In genomic region chr6:67034331-67035130, GRCm38 (mm10) we compare ENCODE assay signal across 9 mouse cellular contexts. TPM values are rescaled to one million over a fixed set of nuclear protein-coding genes. Genes with fewer than 3 reads are reported as not detected.
DNase-seq lines count a peak whose midpoint lies in the region; ATAC-seq lines count a peak whose summit lies in the region.
"Had no signal": no experiment of that assay in that cellular context is flagged by ENCODE, and none has a peak within 500 bp of the region (broad histone marks: within the 10 kb centered on the region; RNA-seq: fewer than 3 reads in every experiment).

No protein-coding gene starts in this region.

- WGBS in kidney, embryonic 16.5 days = 57% methylated on average over 7 of the region's 7 CpGs
- 28% methylated on average over 7 of the region's 7 CpGs for WGBS in liver, embryonic 11.5 days
- 52% methylated on average over 7 of the region's 7 CpGs for WGBS in neural tube, embryonic 15.5 days

- peaks cover 23% of the 10 kb centered on the region; the same call in 1 of the 2 replicates for H3K4me1 ChIP-seq in kidney, embryonic 16.5 days (ENCODE audit: insufficient read depth, low read length)
- H3K4me1 ChIP-seq in liver, embryonic 11.5 days (replicated peaks; ENCODE audit: control insufficient read depth, insufficient read depth, low read length) = peaks cover 17% of the 10 kb centered on the region
- H3K4me1 ChIP-seq in neural tube, embryonic 15.5 days = peaks cover 25% of the 10 kb centered on the region

- H3K27me3 ChIP-seq in kidney, embryonic 16.5 days (ENCODE audit: insufficient read depth, low read length) = no peaks in the 10 kb centered on the region
- no peaks in the 10 kb centered on the region for H3K27me3 ChIP-seq in liver, embryonic 11.5 days (replicated peaks; ENCODE audit: control insufficient read depth, insufficient read depth, low read length)
- no peaks in the 10 kb centered on the region for H3K27me3 ChIP-seq in neural tube, embryonic 15.5 days (replicated peaks)

- peak overlapping the region; percentile 41 for H3K9ac ChIP-seq in kidney, embryonic 16.5 days (replicated peaks; ENCODE audit: low read length)
- peak overlapping the region; percentile 67 for H3K9ac ChIP-seq in liver, embryonic 11.5 days (ENCODE audit: low read depth, low read length)
- H3K9ac ChIP-seq in neural tube, embryonic 15.5 days (replicated peaks) = no peak overlapping the region

- no peak for DNase-seq in kidney, postnatal 10 days
- DNase-seq in liver, embryonic 11.5 days (ENCODE audit: low spot score) = no peak
- DNase-seq in adrenal gland, postnatal 4 days (ENCODE audit: low spot score in 2 of 2) = no peak
- DNase-seq in cerebellum, postnatal 10 days = no peak
- DNase-seq: cerebellum, adult 9-10 months had no signal

- H3K27ac ChIP-seq in kidney, embryonic 16.5 days (ENCODE audit: low read length) = no peak overlapping the region
- H3K27ac ChIP-seq in liver, embryonic 11.5 days (ENCODE audit: low read depth, low read length) = peak overlapping the region; percentile 96
- H3K27ac ChIP-seq in neural tube, embryonic 15.5 days (replicated peaks) = no peak overlapping the region

- H3K36me3 ChIP-seq in kidney, embryonic 16.5 days (ENCODE audit: insufficient read depth, low read length) = no peaks in the 10 kb centered on the region
- H3K36me3 ChIP-seq in liver, embryonic 11.5 days (ENCODE audit: control insufficient read depth, insufficient read depth, low read length) = no peaks in the 10 kb centered on the region
- no peaks in the 10 kb centered on the region for H3K36me3 ChIP-seq in neural tube, embryonic 15.5 days

- peak overlapping the region; percentile 22; the same call in 1 of the 2 replicates for H3K4me2 ChIP-seq in kidney, embryonic 16.5 days (replicated peaks; ENCODE audit: low read depth, low read length)
- H3K4me2 ChIP-seq in liver, embryonic 11.5 days = peak overlapping the region; percentile 63
- H3K4me2 ChIP-seq in neural tube, embryonic 15.5 days = peak overlapping the region; percentile 44

- no peaks in the 10 kb centered on the region for H3K9me3 ChIP-seq in kidney, embryonic 16.5 days (ENCODE audit: low read length)
- no peaks in the 10 kb centered on the region for H3K9me3 ChIP-seq in liver, embryonic 11.5 days (ENCODE audit: control insufficient read depth, low read length)
- no peaks in the 10 kb centered on the region for H3K9me3 ChIP-seq in neural tube, embryonic 15.5 days (replicated peaks)

- peak overlapping the region; percentile 21 for H3K4me3 ChIP-seq in kidney, embryonic 16.5 days (ENCODE audit: low read length)
- peak overlapping the region; percentile 35 for H3K4me3 ChIP-seq in liver, embryonic 11.5 days (ENCODE audit: low read depth, low read length)
- peak overlapping the region; percentile 3 for H3K4me3 ChIP-seq in neural tube, embryonic 15.5 days (replicated peaks)

- ATAC-seq in kidney, embryonic 16.5 days (ENCODE audit: low FRiP score, low TSS enrichment) = no peak
- peak; percentile 39 for ATAC-seq in common myeloid progenitor, adult 5-6 weeks (replicated peaks; ENCODE audit: low read depth, poor library complexity, severe bottlenecking)
- peak; percentile 66 for ATAC-seq in liver, embryonic 11.5 days (replicated peaks; ENCODE audit: low FRiP score)
- ATAC-seq in neural tube, embryonic 15.5 days (ENCODE audit: low FRiP score) = no peak
- ATAC-seq in activated CD4-positive, CD25-positive, alpha-beta regulatory T cell, adult 4 months = no peak

RNA-seq across cellular contexts. Expression of gene Gadd45a, which starts 2.7 kb away (rescaled TPM):
- 35.1 and 39.4 TPM in 2 replicates for polyA plus RNA-seq in kidney, embryonic 16.5 days (2015; fragmentation: Nextera tagmentation; extraction: Ambion mirVana)
- total RNA-seq in common myeloid progenitor, adult 5-6 weeks (2017) = 36.0 and 41.3 TPM in 2 replicates
- polyA plus RNA-seq in liver, embryonic 11.5 days (2014; fragmentation: Nextera tagmentation; extraction: Ambion mirVana) = 27.9 and 31.1 TPM in 2 replicates
- polyA plus RNA-seq in neural tube, embryonic 15.5 days (2015; fragmentation: Nextera tagmentation; extraction: Ambion mirVana) = 15.8 and 23.4 TPM in 2 replicates
- 10 to 100 TPM; 18.1 to 21.9 TPM for total RNA-seq in adrenal gland, postnatal 4 days (2021)
- 1 to 10 TPM; 4.1 to 5.6 TPM for polyA plus RNA-seq in activated CD4-positive, CD25-positive, alpha-beta regulatory T cell, adult 4 months (2017; shearing (Covaris generic))

Comparison
In these comparisons a context has a peak if more than half of its experiments do, and no peak if none do; other contexts are left out.
1. ATAC-seq: peak in common myeloid progenitor, adult 5-6 weeks (single experiment) and liver, embryonic 11.5 days (single experiment); none in kidney, embryonic 16.5 days (single experiment), neural tube, embryonic 15.5 days (single experiment) and activated CD4-positive, CD25-positive, alpha-beta regulatory T cell, adult 4 months (single experiment).
2. Peak in every context shown above with its lines, with median percentiles within 50 percentile points of each other: H3K4me2 ChIP-seq and H3K4me3 ChIP-seq.